Mouse (Mus musculus) olfactory bulb, adult 2 months (tissue): ENCODE data around the gene Fam189a2.

Experiments used
- CTCF ChIP-seq: fragments of 200-500 bp; IDR thresholded peaks from 2 replicates; pipeline ENCODE4 v1.5.1; 2012; ENCODE audit warnings: low read depth, mild to moderate bottlenecking, low read length, moderate library complexity; ENCODE audit not compliant: insufficient read depth
- POLR2A ChIP-seq: fragments of 200-500 bp; IDR thresholded peaks from 2 replicates; pipeline ENCODE4 v1.6.1; 2012; ENCODE audit warnings: mild to moderate bottlenecking, low read depth, low read length, moderate library complexity; ENCODE audit not compliant: insufficient read depth

GRCm38 (mm10) chr19:23964401-23964910 is 66.4 kb downstream of the Fam189a2 start:
- TF ChIP-seq POLR2A (no peak), CTCF (no peak)
